Mouse (Mus musculus) adrenal gland, adult 8-10 months (tissue): ENCODE results near the gene Dhrs3. TPM values are rescaled to one million over a fixed set of nuclear protein-coding genes. Genes with fewer than 3 reads are reported as not detected.
A peak's percentile ranks its signal among the peaks of the same experiment; 100 is the strongest.

Source experiments
- DNase-seq: peaks from one replicate; pipeline ENCODE4 v3.0.0; 2022
- total RNA-seq, 4 experiments: library from RNA; stranded (reverse); gene quantifications; 2 replicates each; pipeline ENCODE4 v1.2.4; 2022

Dhrs3 gene
- total RNA-seq, 4 experiments from 2014 or later = 65.0 to 107 (median 92.3) TPM

DNA sequence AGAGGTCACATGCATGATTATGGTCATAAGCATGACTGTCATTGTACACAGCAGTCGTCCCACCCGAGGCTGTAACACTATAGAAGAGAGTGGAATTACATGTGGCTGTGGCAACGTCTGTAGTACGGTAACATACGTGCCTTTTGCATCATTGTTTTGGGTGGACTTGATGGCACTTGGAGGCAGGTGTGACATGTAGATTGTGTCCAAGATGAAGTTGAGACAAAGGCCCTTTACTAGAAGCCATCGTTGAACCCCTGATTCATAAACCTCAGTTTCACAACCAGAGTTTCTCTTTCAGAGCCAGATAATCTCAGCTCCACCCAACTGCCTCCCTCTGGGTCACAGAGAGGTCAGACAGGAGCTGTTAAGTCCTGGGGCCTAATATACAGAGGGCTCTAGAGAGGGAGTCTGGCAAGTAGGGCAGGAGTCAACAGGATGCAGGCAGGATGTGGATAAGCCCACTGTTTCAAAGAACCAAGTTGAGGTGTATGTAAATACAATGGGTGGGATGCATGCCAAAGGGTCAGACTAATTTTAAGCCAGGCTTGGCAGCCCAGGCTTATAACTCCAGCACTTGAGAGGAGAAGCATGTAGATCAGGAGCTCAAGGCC, 5.5 kb downstream of the Dhrs3 start:
- peak; percentile 65 for DNase-seq

DNA sequence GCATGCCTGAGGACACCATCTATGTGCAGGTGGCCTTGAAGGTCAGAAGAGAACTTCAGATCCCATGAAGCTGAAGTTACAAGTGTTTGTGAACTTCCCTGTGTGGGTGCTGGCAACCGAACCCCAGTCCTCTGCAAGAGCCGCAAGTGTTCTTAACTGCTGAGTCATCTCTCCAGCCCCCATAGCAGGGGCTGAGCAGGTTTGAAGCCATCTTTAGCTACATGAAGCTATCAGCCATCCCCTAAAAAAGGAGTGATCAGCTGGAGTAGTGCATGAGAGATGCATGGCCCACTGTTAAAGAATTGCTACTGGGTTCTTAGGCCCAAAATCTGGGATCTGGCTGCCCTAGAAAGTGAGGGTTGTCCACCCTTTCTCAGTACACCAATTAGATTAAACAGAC, 6.1 kb downstream of the Dhrs3 start:
- no peak for DNase-seq

DNA sequence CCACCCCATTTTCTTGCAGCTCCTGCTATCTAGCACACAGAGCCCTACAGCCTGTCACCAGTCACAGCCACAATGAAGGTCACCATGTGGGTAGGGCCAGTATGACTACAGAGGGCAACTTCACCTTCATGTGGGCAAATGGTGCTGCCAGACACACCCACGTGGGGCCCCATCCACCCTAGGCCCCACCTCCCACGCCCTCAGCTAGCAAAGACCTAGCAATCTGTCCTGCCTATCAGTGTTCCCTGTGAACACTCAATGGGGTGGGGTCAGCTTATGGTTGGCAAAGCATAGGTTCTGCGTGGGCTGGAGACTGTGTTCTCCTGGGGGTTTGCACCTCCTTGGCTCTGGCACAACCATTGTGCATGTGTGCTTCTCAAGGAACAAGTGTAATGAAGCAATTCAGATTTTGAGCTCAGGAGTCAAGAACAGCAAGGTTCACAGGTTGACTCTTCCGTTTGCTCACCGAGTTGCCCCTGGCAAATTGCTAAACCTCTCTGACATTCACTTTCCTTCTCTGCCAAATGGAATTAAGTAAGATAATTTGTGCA, 9.0 kb downstream of the Dhrs3 start:
- no peak for DNase-seq

DNA sequence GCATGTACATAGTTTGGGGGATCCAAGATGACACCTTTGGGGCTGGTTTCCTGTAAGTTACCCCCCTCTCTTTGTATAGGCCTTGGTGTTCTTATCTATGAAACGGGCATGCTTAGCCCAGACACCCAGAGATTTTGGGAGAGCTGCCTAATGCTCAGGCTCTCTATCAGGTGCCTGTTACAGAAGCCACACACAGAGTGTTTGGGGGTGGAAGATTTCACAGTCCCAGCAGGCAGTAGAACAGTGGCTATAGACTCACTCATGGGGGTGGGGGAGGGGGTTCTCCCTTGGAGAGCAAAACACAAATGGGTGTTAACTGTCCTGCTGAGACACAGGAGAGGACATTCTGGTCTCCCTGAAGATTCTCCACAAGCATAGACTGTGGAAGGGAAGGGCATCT, 10.5 kb downstream of the Dhrs3 start:
- no peak for DNase-seq

DNA sequence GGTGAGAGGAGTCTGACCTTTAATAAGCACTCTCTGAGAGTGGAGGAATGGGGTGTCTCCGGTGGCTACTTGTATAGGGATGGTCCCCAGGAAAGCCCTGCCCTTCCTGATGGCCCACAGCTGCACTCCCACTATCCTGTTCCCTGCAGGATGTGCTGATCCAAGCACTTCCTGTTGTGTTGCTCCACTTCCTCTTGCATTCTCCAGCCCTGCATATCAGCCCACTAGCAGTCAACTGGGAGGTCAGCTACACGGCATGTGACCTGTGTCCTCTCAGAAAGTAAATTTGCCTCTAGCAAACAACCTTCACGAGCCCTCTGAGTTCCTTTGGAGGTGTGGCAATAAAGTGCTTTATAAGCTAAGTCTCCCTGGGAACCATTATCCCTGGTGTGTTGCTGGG, 11.3 kb downstream of the Dhrs3 start:
- DNase-seq = peak; percentile 68

DNA sequence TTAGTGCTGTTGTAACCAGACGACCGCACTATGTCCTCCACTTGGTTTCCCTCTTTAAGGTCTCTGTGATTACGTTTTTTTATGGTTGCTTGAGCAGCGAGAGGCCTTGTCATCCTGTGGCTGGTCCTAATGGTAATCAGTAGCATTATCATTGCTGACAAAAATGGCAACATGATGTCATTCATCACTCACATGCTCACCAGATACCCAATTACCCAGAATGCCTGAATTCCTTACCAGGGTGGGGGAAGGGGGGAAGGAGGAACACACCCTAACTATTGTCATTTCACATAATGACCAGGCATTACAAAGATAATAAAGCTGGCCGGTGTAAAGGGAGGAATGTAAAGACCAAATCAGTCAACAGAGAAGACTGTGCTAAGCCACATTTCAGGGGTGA, 12.5 kb downstream of the Dhrs3 start:
- no peak for DNase-seq

DNA sequence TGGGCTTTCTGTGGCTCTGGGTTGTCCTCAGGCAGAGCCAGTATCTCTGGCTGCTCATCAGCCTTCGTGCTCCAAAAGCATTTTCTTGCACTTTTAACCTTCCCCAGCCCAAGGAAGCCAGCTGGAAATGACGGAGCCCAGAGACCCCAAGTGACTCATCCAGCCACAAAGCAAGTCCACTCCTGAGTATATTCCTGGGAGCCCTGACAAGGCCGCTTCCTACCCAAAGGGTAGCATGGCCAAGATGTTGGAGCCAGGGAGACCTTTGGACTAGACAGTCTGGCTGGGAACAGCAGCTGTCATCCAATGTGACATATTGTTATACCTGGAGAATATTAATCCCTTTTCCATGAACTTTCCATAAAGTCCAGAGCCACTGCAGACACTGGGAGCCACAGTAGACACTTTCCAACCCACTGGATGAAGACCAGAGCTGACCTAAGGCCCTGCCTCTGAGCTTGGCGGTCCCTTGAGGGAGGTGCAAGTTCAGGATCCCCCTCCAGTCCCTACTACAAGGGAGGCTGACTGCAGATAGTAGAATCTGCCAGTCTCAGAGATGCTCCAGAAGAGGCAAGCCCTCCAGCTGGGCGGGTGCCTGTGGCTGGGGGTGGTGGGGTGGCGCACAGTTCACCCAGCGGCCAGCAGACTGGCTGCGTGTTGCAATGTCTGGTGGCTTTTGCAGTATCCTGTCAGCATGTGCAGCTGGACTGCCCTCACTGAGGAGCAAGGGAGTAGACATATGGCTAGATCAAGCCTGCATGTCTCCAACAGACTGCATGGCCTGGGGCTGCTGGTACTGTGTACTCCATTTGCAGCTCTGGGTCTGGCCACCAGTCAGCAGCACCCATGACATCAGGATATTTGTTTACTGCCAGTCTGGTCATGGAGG, 13.6 kb downstream of the Dhrs3 start:
- DNase-seq = no peak

DNA sequence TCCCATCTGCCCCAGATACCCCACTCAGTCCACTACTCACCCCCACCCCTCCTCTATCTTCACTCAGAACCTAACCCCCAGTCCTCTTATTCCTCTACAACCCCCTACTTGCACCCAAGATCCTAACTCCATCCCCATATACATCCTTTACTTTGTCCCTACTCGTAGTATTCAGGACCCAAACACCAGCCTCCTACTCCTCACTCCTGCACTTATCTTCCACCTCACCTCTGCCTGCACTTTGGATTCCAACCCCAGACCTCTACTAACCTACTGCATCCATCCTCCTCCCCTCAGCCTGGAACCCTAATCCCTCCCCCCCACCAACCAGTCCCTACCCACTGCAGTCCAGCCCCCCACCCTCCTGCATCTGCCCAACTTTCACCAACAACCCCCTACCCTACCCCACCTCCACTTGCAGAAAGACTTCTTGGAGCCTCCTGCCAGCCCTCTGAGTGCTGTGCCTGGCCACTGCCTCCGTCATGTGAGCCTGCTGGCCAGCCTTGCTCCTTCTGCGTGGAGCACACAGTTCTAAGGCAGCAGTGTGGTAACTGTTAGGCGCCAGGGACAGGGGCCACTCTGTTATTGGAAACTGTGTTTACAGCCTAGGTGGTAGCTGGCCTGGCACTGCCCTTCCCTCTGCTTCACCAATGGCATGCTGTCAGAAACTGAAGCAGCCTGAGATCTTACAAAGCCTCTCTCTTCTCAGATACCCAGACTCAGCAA, 14.5 kb downstream of the Dhrs3 start:
- no peak for DNase-seq

DNA sequence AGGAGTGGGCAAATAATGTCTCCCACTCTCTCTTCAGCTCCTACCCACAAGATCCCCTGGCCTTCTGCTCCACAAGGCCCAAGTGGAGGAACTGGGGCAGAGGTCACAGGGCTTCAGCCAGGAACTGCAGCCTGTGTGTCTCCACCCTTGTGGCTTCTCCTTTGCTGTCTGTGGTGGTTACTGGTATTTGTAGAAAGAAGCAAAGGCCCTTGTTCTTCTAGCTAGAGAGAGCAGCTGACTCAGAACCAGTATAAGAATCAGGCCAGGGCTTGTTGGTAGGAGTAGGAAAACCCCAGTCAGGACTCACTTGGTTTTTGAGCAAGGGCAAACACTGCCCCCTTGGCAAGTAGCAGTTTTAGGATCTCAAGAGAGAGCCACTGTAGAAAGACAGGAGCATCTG, 16.2 kb downstream of the Dhrs3 start:
- DNase-seq = no peak

DNA sequence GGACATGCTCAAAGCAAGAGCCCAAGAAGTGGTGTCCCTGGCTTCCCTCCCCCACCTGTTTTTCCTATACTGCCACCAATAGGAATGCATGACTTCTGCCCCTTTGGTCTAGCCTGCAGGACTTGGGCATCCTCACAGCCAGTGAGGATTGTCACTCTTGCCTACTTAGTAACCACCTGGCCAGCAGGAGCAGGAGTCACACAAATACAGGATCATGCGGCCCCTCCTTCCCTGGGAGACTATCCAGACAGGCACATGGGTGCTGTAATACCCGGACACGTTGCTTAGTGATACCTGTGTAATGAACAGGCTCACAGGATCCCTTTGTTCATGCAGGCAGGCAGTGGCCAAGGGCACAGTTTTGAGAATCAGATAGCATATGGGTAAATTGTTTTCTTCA, 17.7 kb downstream of the Dhrs3 start:
- DNase-seq = no peak

DNA sequence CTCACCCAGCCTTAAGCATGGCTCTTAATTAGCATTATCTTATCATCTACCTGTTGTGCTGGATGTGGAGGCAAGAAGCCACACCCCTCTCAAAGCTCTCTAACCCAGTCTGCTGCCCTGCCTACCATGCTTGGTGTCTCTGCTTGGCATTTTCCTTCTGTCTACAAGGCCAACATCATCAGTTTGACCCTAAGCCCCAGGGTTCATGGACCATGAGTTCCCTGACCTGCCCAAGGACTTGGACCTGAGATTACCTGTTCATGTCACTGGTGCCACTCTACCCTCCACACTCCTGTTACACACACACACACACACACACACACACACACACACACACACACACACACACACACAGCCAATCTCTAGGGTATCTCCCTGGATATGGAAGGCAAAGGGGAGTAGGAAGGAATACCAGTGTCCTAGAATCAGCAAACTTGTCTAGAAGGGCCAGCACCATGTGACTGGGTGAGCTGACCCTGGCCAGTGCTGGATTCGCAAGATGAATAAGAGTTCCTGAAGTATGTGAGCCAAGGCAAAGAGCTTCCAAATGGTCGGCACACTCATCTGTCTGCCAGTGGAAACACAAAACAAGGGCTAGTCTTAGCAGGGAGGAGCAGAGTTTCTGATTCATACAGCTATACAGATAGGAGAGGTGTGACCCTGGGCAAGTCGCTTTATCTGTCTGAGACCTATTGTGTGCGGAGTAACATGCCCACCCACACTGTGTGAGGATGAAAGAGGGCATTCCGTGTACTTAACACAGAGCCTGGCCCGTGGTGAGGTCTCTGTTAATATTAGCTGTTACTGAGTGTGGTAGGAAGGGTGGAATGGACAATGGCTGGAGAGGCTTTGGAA, 20.9 kb downstream of the Dhrs3 start:
- DNase-seq = peak; percentile 74

DNA sequence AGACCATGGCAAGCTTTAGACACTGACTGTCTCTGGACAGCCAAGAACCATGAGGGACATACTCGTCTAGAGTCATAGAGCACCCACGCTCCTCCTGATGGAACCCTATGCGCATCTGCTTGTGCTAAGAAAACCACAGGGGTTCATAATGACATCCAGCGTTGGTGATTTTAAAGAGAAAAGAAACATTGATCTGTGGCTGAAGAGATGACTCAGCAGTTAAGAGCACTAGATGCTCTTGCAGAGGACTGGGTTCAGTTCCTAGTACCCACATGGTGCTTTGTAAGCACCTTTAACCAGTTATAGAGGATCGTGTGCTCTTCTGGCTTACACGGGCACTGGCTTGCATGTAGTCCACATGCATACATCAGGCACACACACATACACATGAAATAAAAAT, 23.9 kb downstream of the Dhrs3 start:
- no peak for DNase-seq

DNA sequence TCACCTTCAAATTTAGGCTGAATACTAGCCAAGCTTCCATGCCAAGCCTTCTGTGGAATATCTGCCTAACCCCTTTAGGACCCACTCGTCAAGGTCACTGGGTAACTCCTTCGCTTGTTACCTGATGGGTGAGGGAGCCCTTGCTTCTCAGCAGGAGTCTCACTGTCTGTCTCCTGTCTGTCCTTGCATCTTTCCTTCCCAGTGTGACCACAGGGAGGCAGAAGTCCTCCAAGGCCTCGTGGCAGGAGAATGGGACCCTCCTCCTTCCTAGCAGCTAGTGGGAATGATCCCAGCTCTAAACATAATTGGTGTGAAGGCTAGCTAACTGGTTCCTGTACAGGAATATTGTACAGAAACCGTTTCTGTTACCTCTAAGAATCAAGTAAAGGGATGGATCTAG, 24.5 kb downstream of the Dhrs3 start:
- no peak for DNase-seq

DNA sequence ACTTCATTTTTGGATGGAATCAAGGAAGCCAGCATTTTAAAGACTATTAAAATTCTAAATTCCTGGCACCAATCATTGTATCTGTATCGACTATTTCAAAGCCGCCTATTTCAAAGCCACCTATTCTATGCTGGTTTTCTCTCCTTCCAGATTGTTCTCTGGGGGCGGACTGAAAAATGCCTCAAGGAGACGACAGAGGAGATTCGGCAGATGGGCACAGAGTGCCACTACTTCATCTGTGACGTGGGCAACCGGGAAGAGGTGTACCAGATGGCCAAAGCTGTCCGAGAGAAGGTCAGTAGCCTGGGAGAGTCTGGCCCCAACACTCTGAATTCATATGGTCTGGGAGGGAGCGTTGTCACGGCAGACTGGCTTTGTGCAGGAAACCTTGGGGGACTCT, 25.9 kb downstream of the Dhrs3 start:
- no peak for DNase-seq

DNA sequence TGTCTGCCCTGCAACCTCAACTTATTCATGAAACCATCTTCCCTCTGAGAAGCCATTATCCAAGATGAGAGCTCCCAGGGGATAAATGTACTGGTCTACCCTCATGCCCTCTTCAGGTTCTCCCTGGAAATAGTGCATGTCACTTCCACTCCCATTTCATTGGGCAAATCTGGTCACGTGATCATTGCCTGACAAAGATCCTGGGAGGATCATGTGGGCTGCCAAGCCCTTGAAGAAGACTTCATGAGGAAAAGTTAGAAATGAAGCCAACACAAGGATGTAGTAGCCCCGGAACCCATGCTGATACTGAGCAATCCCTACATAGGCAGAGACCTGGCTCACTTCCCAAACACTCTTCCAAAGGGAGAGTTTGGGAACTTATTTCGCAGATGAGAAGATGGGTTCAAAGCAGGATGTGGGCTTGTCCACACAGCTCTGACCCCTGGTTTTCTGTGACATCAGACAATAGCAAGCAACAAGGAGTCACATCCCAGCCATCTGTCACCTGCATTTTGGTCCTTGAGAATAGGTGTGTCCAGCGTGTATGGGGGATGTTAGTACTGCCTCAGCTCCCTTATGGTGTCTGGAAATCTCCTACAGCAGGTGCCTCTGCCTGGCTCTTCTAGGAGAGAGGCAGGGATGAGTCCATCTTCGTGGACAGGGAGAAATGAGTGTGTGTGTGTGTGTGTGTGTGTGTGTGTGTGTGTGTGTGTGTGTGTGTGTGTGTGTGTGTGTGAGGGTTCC, 36.2 kb downstream of the Dhrs3 start:
- no peak for DNase-seq

DNA sequence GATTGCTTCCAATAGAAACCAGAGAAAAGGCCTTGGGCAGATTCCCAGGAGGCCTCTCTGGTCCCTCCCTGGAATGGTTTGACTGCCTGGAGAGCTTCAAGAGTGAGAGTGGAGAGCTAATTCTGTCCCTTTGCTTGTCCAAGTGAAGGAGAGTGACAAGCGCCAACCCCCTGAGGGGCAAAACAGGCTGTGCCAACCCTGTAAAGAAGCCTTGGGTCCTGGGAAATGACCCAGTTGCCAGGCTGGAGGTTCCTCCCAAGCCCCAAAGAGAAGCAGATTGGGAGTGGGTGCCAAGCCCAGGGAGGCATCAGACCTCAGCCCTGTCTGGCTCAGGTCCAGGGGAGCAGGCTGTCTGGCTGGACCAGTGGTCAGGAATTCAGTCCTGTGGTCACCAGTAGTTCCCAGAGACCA, 37.2 kb downstream of the Dhrs3 start:
- DNase-seq = peak; percentile 69

DNA sequence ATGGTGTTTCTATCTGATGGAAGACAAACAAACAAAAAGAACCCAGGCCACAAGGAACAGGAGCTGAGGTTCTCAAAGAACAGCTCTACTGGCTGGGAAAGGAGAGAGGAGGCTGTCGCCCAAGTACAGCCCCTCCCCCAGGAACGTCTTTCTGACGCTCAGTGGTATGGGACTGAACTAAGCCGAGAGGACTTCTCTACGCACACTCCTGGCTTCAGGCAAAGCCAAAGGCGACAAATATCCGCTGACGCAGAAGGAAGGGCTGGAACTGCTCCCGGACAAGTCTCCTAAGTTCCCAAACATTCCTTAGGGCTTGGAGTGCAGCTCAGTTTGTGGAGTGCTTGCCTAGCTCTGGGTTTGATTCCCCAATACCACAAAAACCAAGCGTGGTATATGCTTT, 37.7 kb downstream of the Dhrs3 start:
- peak; percentile 73 for DNase-seq

DNA sequence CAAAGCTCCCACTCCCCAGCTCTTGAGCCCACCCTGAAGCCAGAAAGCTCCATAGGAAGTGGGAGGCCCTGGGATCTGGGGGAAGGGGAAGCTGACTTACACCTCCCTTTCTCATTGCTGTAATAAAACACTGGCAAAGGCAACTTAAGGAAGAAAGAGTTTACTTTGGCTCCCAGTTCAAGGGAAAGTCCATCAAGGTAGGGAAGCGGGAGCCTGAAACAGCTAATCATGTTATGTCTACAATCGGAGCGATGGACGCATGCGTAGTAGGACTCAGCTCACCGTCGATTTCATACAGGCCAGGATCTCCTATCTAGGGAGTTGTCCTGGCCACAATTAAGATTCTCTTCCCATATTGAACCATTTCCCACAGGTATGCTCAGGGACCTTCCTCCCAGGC, 38.5 kb downstream of the Dhrs3 start:
- DNase-seq = no peak

DNA sequence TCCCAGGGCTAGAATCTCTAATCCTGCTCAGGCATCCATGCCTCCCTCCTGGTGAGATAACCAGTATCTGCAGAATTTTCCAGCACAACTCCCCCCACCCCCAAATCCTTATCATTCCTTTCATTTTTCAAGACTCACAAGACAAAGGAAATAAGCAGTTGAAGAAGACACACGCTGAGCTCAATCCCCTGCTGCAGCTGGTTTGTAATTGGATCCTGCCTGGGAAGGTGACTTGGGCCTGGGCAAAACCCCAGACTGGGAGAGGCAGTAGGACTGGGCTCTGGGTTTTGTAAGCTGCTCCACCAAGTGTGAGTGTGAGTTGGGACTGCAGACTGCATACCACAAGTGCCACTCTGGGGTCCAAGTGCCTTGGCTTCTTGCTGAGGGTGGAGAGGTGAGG, 41.9 kb downstream of the Dhrs3 start:
- no peak for DNase-seq

DNA sequence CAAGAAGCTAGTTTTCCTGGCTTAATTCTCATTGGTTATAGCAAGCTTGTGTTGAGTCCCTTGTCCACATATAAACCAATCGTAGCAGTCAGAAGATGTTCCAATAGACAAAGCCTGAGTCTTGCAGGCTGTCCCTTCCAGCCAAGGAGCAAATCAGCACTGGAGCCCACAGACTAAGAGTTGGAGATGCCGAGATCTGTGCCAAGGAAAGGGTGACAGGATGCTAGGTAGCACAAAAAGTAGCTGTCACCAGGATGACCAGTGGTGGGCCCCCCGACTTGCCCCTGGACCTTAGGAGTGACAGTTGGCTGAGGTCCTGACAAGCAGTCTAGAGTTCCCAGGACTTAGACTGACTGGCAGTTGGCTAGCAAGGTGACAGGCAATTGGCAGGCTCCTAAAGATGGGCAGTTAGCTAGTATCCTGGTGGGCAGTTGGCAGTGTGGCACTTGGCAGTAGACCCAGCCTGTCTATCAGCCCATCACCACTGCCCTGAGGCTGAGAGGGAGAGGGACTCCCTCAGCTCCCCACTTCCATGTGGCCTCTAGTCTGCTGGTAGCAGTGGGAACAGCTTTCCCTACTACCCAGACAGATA, 44.0 kb downstream of the Dhrs3 start:
- no peak for DNase-seq

DNA sequence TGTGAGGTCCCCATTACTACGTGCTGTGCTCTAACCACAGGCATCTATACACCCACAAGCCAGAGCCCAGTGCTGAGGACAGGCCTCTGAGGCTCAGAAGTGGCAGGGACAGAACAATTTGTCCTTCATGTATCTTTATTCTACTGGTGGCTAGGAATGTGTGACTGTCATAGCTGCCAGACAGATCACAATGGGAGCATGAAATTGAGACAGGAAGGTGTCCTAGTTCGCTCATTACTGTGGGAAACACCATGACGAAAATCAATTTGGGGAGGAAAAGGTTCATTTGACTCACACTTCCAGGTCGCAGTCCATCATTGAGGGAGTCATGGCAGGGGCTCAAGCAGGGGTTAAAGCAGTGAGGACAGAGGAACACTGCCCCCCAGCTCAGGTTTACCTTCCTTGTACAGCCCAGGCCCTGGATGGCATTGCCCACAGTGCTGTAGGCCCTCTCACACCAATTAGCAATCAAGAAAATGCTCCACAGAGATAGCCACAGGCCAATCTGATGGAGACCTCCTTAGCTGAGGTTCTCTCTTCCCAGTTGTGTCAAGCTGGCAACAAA, 47.3 kb downstream of the Dhrs3 start:
- no peak for DNase-seq
